Mouse (Mus musculus) embryonic facial prominence, embryonic 14.5 days (tissue): Measurements from ENCODE around the gene Smtnl2. TPM values are rescaled to one million over a fixed set of nuclear protein-coding genes. Genes with fewer than 3 reads are reported as not detected.

ENCODE experiments used
- ATAC-seq: fragments of 200-750 bp; cut with Nextera tagmentation; 2 replicates; pipeline ENCODE4 v1.8.0; 2017; ENCODE audit warnings: low read depth, moderate number of reproducible peaks, moderate TSS enrichment
- DNase-seq: peaks from one replicate; pipeline ENCODE4 v3.0.0-alpha.2; 2015; ENCODE audit warnings: low spot score
- H3K27ac ChIP-seq: fragments of 300-500 bp; sonication (generic); replicated peaks from 2 replicates; pipeline ENCODE4 v1.5.1; 2014; ENCODE audit warnings: low read depth, mild to moderate bottlenecking, low read length, moderate library complexity
- H3K27me3 ChIP-seq: fragments of 300-500 bp; sonication (generic); replicated peaks from 2 replicates; pipeline ENCODE4 v1.6.1; 2014; ENCODE audit warnings: low read length; ENCODE audit not compliant: control insufficient read depth, insufficient read depth
- H3K36me3 ChIP-seq: fragments of 300-500 bp; sonication (generic); 2 replicates; pipeline ENCODE4 v1.6.1; 2014; ENCODE audit warnings: low read length, mixed read lengths; ENCODE audit not compliant: control insufficient read depth, insufficient read depth
- H3K4me1 ChIP-seq: fragments of 300-500 bp; sonication (generic); 2 replicates; pipeline ENCODE4 v1.6.1; 2014; ENCODE audit warnings: antibody characterized with exemption, low read length; ENCODE audit not compliant: control insufficient read depth, insufficient read depth
- H3K4me2 ChIP-seq: fragments of 300-500 bp; sonication (generic); 2 replicates; pipeline ENCODE4 v1.6.1; 2014; ENCODE audit warnings: low read depth, mild to moderate bottlenecking, low read length, moderate library complexity, mixed read lengths
- H3K4me3 ChIP-seq: fragments of 300-500 bp; sonication (generic); 2 replicates; pipeline ENCODE4 v1.5.1; 2014; ENCODE audit warnings: low read depth, mild to moderate bottlenecking, low read length
- H3K9ac ChIP-seq: fragments of 300-500 bp; sonication (generic); 2 replicates; pipeline ENCODE4 v1.6.1; 2014; ENCODE audit warnings: low read depth, mild to moderate bottlenecking, low read length, moderate library complexity, mixed read lengths
- H3K9me3 ChIP-seq: fragments of 300-500 bp; sonication (generic); 2 replicates; pipeline ENCODE4 v1.6.1; 2016; ENCODE audit warnings: low read length; ENCODE audit not compliant: control insufficient read depth
- WGBS: fragments of 180-500 bp; shearing (Covaris S2); extraction: QIAGEN DNeasy Blood & Tissue Kit; methylation state at CpG from one replicate; pipeline ENCODE4 v1.1.7; 2014; 5-methylcytosine and 5-hydroxymethylcytosine counted together
- polyA plus RNA-seq: library from polyadenylated mRNA; unstranded; fragments of >200 nt; fragmentation: Nextera tagmentation; extraction: Ambion mirVana; gene quantifications from 2 replicates; pipeline ENCODE4 v1.2.1, GENCODE M21; 2014

Gene Smtnl2
- polyA plus RNA-seq, 1 experiment from 2014 or later: 26.7 TPM

DNA sequence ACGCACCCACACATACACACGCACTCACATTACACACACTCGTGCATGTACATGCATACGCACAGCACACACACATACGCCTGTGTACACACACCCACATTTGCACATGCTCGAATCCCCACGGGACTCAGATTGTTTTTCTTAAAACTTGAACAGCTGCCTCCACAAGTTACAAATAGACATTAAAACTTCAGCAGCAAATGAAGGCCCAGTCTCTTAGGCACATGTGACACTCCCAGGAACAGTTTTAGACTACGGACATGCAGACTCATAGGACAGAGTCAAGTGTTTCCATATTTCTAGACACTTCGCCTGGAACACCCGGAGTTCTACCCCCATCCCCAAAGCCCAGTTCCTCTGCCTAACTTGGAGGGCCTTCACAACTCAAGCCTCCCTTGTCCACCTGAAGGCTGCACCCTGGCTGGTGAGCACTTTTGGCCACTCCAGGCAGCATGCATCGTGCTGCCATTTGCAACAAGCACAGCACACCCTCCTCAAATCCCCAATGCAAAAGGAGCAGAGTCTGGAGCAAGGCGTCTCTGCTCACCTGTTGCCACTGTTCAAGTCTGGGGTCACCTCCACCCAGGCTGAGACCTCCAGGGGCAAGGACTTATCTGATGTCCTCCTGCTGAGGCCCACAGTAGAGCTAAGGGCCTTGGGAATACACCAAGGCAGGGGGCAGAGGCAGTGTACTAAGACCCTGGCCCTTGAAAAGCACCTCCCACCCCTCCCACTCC, 1.7 kb downstream of the Smtnl2 start:
- H3K4me1 ChIP-seq: peaks cover 7% of the 10 kb centered on the region; the same call in 1 of the 2 replicates
- no peaks in the 10 kb centered on the region for H3K9me3 ChIP-seq
- H3K4me2 ChIP-seq: peak overlapping the region; percentile 100
- DNase-seq (no peak), ATAC-seq (no peak)
- H3K36me3 ChIP-seq: no peaks in the 10 kb centered on the region
- 77% methylated on average over 12 of the region's 12 CpGs for WGBS
- 0 out of 2 replicates have a peak overlapping the region, but pooled peaks have one; percentile 45 for H3K9ac ChIP-seq
- no peak overlapping the region for H3K27ac ChIP-seq
- 0 out of 2 replicates have a peak, but pooled peaks cover 8% of the 10 kb centered on the region for H3K27me3 ChIP-seq
- H3K4me3 ChIP-seq: peak overlapping the region; percentile 62

DNA sequence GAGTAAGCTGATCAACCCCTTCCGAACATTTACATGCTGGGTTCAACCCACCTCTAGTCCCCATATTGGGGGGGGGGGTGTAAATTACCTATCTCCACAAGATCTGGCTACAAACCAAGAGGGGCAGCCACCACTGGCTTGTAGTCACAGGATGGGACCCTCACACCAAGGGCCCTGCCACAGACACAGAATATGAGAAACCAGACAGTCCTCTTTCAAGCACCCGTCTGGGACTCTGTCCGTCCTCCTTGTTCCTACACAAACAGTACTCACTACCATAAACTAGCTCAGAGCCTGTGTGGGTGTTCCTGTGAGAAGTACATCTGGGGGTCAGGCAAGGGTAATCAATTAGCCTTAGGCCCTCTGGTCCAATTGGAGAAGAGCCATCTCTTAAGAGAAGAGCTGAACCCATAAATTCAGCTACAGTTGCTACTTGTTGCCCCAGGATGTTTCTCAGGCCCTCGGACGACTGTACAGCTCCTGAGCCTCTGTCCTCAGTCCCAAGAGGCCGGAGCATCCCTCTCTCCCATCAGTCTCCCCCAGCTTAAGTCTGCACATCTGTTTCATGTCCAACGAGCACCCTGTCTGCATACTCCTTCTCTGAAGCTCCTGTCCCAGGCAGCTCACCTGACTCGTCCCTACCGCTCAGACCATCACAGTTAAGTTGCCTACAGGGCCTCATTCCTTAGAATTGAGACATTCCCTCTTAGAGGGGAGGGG, 2.9 kb downstream of the Smtnl2 start:
- 58% methylated on average over 9 of the region's 9 CpGs for WGBS
- no peak overlapping the region for H3K4me3 ChIP-seq
- 0 out of 2 replicates have a peak, but pooled peaks cover 8% of the 10 kb centered on the region for H3K27me3 ChIP-seq
- H3K36me3 ChIP-seq: no peaks in the 10 kb centered on the region
- ATAC-seq (no peak), DNase-seq (no peak)
- peak overlapping the region; percentile 100 for H3K4me2 ChIP-seq
- peaks cover 7% of the 10 kb centered on the region; the same call in 1 of the 2 replicates for H3K4me1 ChIP-seq
- no peak overlapping the region for H3K27ac ChIP-seq
- no peaks in the 10 kb centered on the region for H3K9me3 ChIP-seq
- H3K9ac ChIP-seq: no peak overlapping the region

DNA sequence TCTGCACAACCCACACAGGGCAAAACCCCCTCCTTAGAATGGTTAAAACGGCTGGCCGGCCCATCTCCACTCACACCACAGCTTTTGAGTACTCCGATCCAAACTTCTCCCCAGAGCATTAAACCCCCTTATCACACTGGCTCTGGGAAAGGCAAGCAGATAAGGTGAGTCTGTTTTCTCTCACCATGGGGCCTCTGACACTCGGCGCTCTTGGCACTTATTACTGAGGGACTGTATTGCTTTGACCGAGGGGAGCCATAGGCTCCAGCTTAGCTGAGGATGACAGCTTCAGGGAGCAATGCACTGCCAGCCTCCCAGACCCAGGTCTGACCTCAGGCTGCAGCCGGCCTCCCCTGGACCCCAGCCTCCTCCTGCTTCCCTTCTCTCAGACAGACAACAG, 3.9 kb downstream of the Smtnl2 start:
- no peak for DNase-seq

DNA sequence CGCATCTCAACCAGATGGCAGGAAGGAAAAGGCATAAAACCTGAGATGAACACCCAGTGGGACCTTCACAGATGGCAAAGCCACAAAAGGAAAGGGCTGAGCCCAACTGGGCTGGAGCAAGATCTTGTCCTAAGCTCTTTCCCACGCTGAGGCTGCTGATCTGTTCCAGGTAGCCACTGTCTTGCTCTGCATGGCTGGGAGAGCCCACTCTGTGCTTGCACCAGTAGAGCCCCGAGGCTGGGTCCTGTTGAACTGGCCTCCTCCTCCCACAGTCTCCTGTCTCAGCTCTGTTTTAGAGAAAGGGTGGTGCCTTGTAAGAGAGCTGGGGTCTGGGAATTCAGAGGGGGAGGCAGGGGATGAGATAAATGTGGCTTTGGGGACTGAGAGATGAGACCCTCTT, 4.4 kb downstream of the Smtnl2 start:
- Histone ChIP-seq H3K9me3 (no peaks in the 10 kb centered on the region), H3K27ac (peak overlapping the region; percentile 30; the same call in 1 of the 2 replicates), H3K4me2 (no peak overlapping the region), H3K36me3 (no peaks in the 10 kb centered on the region), H3K4me1 (peaks cover 7% of the 10 kb centered on the region; the same call in 1 of the 2 replicates), H3K9ac (no peak overlapping the region), H3K4me3 (no peak overlapping the region), H3K27me3 (0 out of 2 replicates have a peak, but pooled peaks cover 8% of the 10 kb centered on the region)
- DNase-seq: no peak
- WGBS: 21% methylated on average over 3 of the region's 3 CpGs
- no peak for ATAC-seq

More for the DNA sequence above, 3.9 kb downstream of the Smtnl2 start:
- peaks cover 7% of the 10 kb centered on the region; the same call in 1 of the 2 replicates for H3K4me1 ChIP-seq
- no peak overlapping the region for H3K9ac ChIP-seq
- H3K27me3 ChIP-seq: 0 out of 2 replicates have a peak, but pooled peaks cover 8% of the 10 kb centered on the region
- no peak for ATAC-seq
- peak overlapping the region; percentile 12; the same call in 1 of the 2 replicates for H3K4me2 ChIP-seq
- no peaks in the 10 kb centered on the region for H3K36me3 ChIP-seq
- 26% methylated on average over 7 of the region's 7 CpGs for WGBS
- no peaks in the 10 kb centered on the region for H3K9me3 ChIP-seq
- no peak overlapping the region for H3K4me3 ChIP-seq
- no peak overlapping the region for H3K27ac ChIP-seq

DNA sequence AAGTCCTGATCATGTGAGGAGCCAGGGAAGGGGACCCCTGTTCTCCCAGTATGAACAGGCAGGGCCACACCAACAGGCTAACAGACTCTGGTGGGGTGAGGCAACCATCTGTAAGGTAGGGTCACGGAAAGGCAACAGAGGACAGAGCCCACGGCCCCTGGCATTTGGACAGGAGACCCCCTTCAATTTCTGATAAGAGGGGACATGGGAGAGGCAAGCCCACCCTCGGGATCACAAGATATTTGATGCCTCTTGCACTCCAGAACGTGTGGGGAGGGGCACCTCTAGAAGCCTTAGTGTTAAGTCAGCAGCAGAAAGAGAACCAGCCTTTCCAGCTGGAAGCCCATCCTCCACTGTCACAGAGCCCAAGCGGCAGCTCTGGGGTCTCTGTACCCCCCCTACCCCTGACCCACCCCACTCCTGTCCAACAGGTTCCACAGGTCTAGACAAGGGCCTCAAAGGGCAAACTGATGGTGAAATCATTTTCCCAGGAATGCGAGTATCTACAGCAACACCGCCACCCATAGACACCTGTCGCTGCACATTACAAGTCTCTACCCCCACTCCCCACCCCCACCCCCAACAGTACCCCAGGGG, 5.3 kb downstream of the Smtnl2 start:
- H3K27ac ChIP-seq: 0 out of 2 replicates have a peak overlapping the region, but pooled peaks have one; percentile 3
- ATAC-seq (no peak), DNase-seq (peak; percentile 68)
- 50% methylated on average over 8 of the region's 8 CpGs for WGBS
- H3K4me1 ChIP-seq: peaks cover 7% of the 10 kb centered on the region; the same call in 1 of the 2 replicates
- peak overlapping the region; percentile 19; the same call in 1 of the 2 replicates for H3K4me2 ChIP-seq
- H3K4me3 ChIP-seq: no peak overlapping the region
- H3K9me3 ChIP-seq: no peaks in the 10 kb centered on the region
- no peaks in the 10 kb centered on the region for H3K36me3 ChIP-seq
- 0 out of 2 replicates have a peak, but pooled peaks cover 8% of the 10 kb centered on the region for H3K27me3 ChIP-seq
- H3K9ac ChIP-seq: no peak overlapping the region

DNA sequence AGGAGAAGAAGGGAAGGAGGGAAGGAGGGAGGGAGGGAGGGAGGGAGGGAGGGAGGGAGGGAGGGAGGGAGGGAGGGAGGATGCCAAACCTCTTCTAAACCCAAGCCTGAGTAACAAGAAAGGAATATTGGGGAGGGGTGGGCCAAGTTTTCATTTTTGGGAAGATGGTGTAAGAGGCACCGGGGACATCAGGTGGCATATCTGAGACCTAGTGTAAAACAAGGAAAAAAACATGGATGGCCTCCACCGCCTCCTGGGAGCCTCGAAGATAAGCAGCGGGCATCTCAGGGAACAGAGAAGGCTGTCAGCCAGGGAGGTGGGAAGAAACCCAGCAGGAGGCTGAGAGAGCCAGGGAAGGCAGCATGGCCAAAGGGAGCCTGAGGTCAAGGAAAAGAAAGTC, 6.0 kb downstream of the Smtnl2 start:
- 53% methylated on average over 4 of the region's 4 CpGs for WGBS
- Histone ChIP-seq H3K4me1 (peaks cover 5% of the 10 kb centered on the region; the same call in 1 of the 2 replicates), H3K9me3 (no peaks in the 10 kb centered on the region), H3K9ac (no peak overlapping the region), H3K4me3 (no peak overlapping the region), H3K27me3 (0 out of 2 replicates have a peak, but pooled peaks cover 6% of the 10 kb centered on the region), H3K36me3 (no peaks in the 10 kb centered on the region), H3K4me2 (peak overlapping the region; percentile 19; the same call in 1 of the 2 replicates), H3K27ac (0 out of 2 replicates have a peak overlapping the region, but pooled peaks have one; percentile 3)
- no peak for ATAC-seq
- no peak for DNase-seq

DNA sequence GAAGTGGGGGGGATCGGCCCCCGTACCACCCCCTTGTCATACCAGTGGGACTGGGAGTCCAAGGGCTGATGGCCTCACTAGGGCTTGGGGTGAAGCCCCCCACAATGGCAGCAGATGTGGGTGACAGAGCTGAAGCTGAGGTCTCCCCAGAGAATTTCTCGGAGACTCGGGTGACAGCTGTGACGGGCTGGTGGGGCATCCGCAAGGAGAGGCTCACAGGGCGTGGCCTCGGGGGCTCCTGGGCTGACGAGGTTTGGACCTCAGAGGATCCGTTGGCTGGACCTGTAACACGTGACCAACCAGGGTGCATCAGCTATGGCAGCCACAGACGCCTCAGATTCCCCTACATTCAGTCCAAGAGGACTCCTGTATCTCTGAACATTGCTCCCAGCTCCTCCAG, 8.5 kb downstream of the Smtnl2 start:
- WGBS: 92% methylated on average over 11 of the region's 12 CpGs
- no peak overlapping the region for H3K27ac ChIP-seq
- H3K4me2 ChIP-seq: no peak overlapping the region
- H3K36me3 ChIP-seq: peaks cover 7% of the 10 kb centered on the region; the same call in 1 of the 2 replicates
- no peak overlapping the region for H3K4me3 ChIP-seq
- DNase-seq (no peak), ATAC-seq (no peak)
- H3K9ac ChIP-seq: no peak overlapping the region
- H3K9me3 ChIP-seq: no peaks in the 10 kb centered on the region
- no peaks in the 10 kb centered on the region for H3K27me3 ChIP-seq
- H3K4me1 ChIP-seq: no peaks in the 10 kb centered on the region; the same call in 1 of the 2 replicates

DNA sequence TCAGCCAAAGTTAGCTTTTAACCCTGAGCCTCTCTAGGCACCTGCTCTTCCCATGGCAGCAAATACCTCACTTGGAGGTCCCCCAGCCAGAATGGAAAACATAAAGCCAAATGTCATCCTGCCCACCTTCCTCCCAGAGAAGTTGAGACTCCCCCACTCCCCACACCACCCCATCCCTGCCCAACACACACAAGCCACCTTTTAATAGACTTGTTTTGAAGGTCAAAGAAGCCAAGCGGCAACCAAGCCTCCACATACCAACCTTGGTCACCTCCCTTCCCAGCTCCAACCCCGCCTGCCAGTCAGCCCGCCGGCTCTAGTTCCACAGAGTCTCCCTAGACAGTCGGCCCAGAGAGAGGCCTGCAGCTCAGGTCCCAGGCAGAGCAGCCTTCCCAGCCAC, 9.5 kb downstream of the Smtnl2 start:
- Histone ChIP-seq H3K27ac (no peak overlapping the region), H3K36me3 (peaks cover 7% of the 10 kb centered on the region; the same call in 1 of the 2 replicates), H3K4me2 (no peak overlapping the region), H3K9ac (no peak overlapping the region), H3K27me3 (no peaks in the 10 kb centered on the region), H3K4me3 (no peak overlapping the region), H3K9me3 (no peaks in the 10 kb centered on the region), H3K4me1 (peaks cover 6% of the 10 kb centered on the region)
- DNase-seq (no peak), ATAC-seq (no peak)
- WGBS: 59% methylated on average over 5 of the region's 5 CpGs
